In genomic region chr7:79312246-79312645, GRCm38 (mm10) we compare ENCODE assay signal across 8 mouse cellular contexts. TPM values are rescaled to one million over a fixed set of nuclear protein-coding genes. Genes with fewer than 3 reads are reported as not detected.
DNase-seq lines count a peak whose midpoint lies in the region; ATAC-seq lines count a peak whose summit lies in the region.

No protein-coding gene starts in this region.

- no peaks in the 10 kb centered on the region for H3K9me3 ChIP-seq in kidney, embryonic 16.5 days (ENCODE audit: low read length)
- H3K9me3 ChIP-seq in embryonic facial prominence, embryonic 13.5 days: no peaks in the 10 kb centered on the region
- no peaks in the 10 kb centered on the region for H3K9me3 ChIP-seq in intestine, embryonic 14.5 days (ENCODE audit: control insufficient read depth, low read length)
- H3K9me3 ChIP-seq in midbrain, embryonic 16.5 days (replicated peaks; ENCODE audit: control insufficient read depth, low read length, poor library complexity, severe bottlenecking): no peaks in the 10 kb centered on the region

- ATAC-seq in kidney, embryonic 16.5 days (ENCODE audit: low FRiP score, low TSS enrichment): no peak
- ATAC-seq in embryonic facial prominence, embryonic 13.5 days (ENCODE audit: insufficient number of reproducible peaks, insufficient read depth, low FRiP score, low TSS enrichment, low read depth): no peak
- ATAC-seq in intestine, embryonic 14.5 days (replicated peaks; ENCODE audit: low FRiP score, low TSS enrichment, low read depth): no peak
- no peak for ATAC-seq in midbrain, embryonic 16.5 days

- no peak overlapping the region for H3K4me2 ChIP-seq in kidney, embryonic 16.5 days (replicated peaks; ENCODE audit: low read depth, low read length)
- H3K4me2 ChIP-seq in embryonic facial prominence, embryonic 13.5 days: peak overlapping the region; percentile 35
- H3K4me2 ChIP-seq in intestine, embryonic 14.5 days (ENCODE audit: low read length): no peak overlapping the region
- no peak overlapping the region for H3K4me2 ChIP-seq in midbrain, embryonic 16.5 days (ENCODE audit: low read length)

- H3K4me3 ChIP-seq in kidney, embryonic 16.5 days (ENCODE audit: low read length): no peak overlapping the region
- no peak overlapping the region for H3K4me3 ChIP-seq in embryonic facial prominence, embryonic 13.5 days
- H3K4me3 ChIP-seq in intestine, embryonic 14.5 days (ENCODE audit: low read depth, low read length): no peak overlapping the region
- no peak overlapping the region for H3K4me3 ChIP-seq in midbrain, embryonic 16.5 days (ENCODE audit: low read depth, low read length)

- 63% methylated on average over 8 of the region's 8 CpGs for WGBS in kidney, embryonic 16.5 days
- WGBS in embryonic facial prominence, embryonic 13.5 days: 29% methylated on average over 8 of the region's 8 CpGs
- 51% methylated on average over 7 of the region's 8 CpGs for whole genome bisulfite sequencing in intestine, embryonic 14.5 days
- WGBS in midbrain, embryonic 16.5 days: 73% methylated on average over 7 of the region's 8 CpGs

- peaks cover 72% of the 10 kb centered on the region for H3K4me1 ChIP-seq in kidney, embryonic 16.5 days (ENCODE audit: insufficient read depth, low read length)
- peaks cover 87% of the 10 kb centered on the region for H3K4me1 ChIP-seq in embryonic facial prominence, embryonic 13.5 days
- H3K4me1 ChIP-seq in intestine, embryonic 14.5 days (replicated peaks; ENCODE audit: control insufficient read depth, insufficient read depth, low read length): peaks cover 42% of the 10 kb centered on the region
- H3K4me1 ChIP-seq in midbrain, embryonic 16.5 days (ENCODE audit: control insufficient read depth, insufficient read depth, low read length): peaks cover 54% of the 10 kb centered on the region

- H3K27ac ChIP-seq in kidney, embryonic 16.5 days (ENCODE audit: low read length): peak overlapping the region; percentile 60; the same call in 1 of the 2 replicates
- H3K27ac ChIP-seq in embryonic facial prominence, embryonic 13.5 days: peak overlapping the region; percentile 94
- peak overlapping the region; percentile 3 for H3K27ac ChIP-seq in intestine, embryonic 14.5 days (ENCODE audit: low read depth)
- H3K27ac ChIP-seq in midbrain, embryonic 16.5 days (ENCODE audit: low read length): peak overlapping the region; percentile 73

- H3K27me3 ChIP-seq in kidney, embryonic 16.5 days (ENCODE audit: insufficient read depth, low read length): no peaks in the 10 kb centered on the region
- H3K27me3 ChIP-seq in embryonic facial prominence, embryonic 13.5 days: no peaks in the 10 kb centered on the region
- no peaks in the 10 kb centered on the region for H3K27me3 ChIP-seq in intestine, embryonic 14.5 days (replicated peaks; ENCODE audit: control insufficient read depth, insufficient read depth, low read length)
- H3K27me3 ChIP-seq in midbrain, embryonic 16.5 days (ENCODE audit: control insufficient read depth, insufficient read depth, low read depth, low read length): no peaks in the 10 kb centered on the region

- no peak for DNase-seq in kidney, adult 11 months
- DNase-seq in intestine, embryonic 14.5 days (ENCODE audit: low spot score): no peak
- no peak for DNase-seq in urinary bladder, postnatal 25 days (ENCODE audit: low spot score)
- no peak for DNase-seq in Muller cell, postnatal 12 days (ENCODE audit: inconsistent ontology term)
- no peak for DNase-seq in adrenal gland, postnatal 10 days

- H3K9ac ChIP-seq in kidney, embryonic 16.5 days (replicated peaks; ENCODE audit: low read length): no peak overlapping the region
- peak overlapping the region; percentile 47; the same call in 1 of the 2 replicates for H3K9ac ChIP-seq in embryonic facial prominence, embryonic 13.5 days
- 0 out of 2 replicates have a peak overlapping the region, but pooled peaks have one; percentile 20 for H3K9ac ChIP-seq in intestine, embryonic 14.5 days (ENCODE audit: low read length)
- 0 out of 2 replicates have a peak overlapping the region, but pooled peaks have one; percentile 37 for H3K9ac ChIP-seq in midbrain, embryonic 16.5 days (ENCODE audit: low read depth, low read length)

- H3K36me3 ChIP-seq in kidney, embryonic 16.5 days (ENCODE audit: insufficient read depth, low read length): no peaks in the 10 kb centered on the region
- H3K36me3 ChIP-seq in embryonic facial prominence, embryonic 13.5 days: no peaks in the 10 kb centered on the region
- H3K36me3 ChIP-seq in intestine, embryonic 14.5 days (ENCODE audit: control insufficient read depth, insufficient read depth, low read length): no peaks in the 10 kb centered on the region
- H3K36me3 ChIP-seq in midbrain, embryonic 16.5 days (ENCODE audit: control insufficient read depth, insufficient read depth, low read length): no peaks in the 10 kb centered on the region

RNA-seq across cellular contexts. Expression of gene Abhd2, which starts 39.2 kb away (rescaled TPM):
- 11.0 and 13.1 TPM in 2 replicates for polyA plus RNA-seq in kidney, embryonic 16.5 days (2015; fragmentation: Nextera tagmentation; extraction: Ambion mirVana)
- polyA plus RNA-seq in embryonic facial prominence, embryonic 13.5 days (2015; fragmentation: Nextera tagmentation; extraction: Ambion mirVana): 13.9 and 15.2 TPM in 2 replicates
- polyA plus RNA-seq in intestine, embryonic 14.5 days (2014; fragmentation: Nextera tagmentation; extraction: Ambion mirVana): 14.6 and 15.2 TPM in 2 replicates
- polyA plus RNA-seq in midbrain, embryonic 16.5 days (2015; fragmentation: Nextera tagmentation; extraction: Ambion mirVana): 18.7 and 19.3 TPM in 2 replicates
- 100 to 1,000 TPM; 247 to 382 TPM for total RNA-seq in adrenal gland, postnatal 10 days (2021)

Comparison
In these comparisons a context has a peak if more than half of its experiments do, and no peak if none do; other contexts are left out.
1. H3K27ac ChIP-seq: peak in every context shown above with its lines; median percentile 94 in embryonic facial prominence, embryonic 13.5 days; 73 in midbrain, embryonic 16.5 days; 60 in kidney, embryonic 16.5 days; 3 in intestine, embryonic 14.5 days.